In genomic region chr3:83765871-83766725, GRCm38 (mm10) we compare ENCODE assay signal across 8 mouse cellular contexts. TPM values are rescaled to one million over a fixed set of nuclear protein-coding genes. Genes with fewer than 3 reads are reported as not detected.
DNase-seq lines count a peak whose midpoint lies in the region; ATAC-seq and TF ChIP-seq lines count a peak whose summit lies in the region.

Gene Sfrp2, plus strand, starts transcription at chr3:83766321.

- TF ChIP-seq CTCF in liver, postnatal 0 days (IDR thresholded peaks at IDR 0.05; ENCODE audit: low read depth): no peak

- H3K27me3 ChIP-seq in intestine, embryonic 14.5 days (replicated peaks; ENCODE audit: control insufficient read depth, insufficient read depth, low read length): peaks cover 27% of the 10 kb centered on the region
- peaks cover 71% of the 10 kb centered on the region for H3K27me3 ChIP-seq in liver, postnatal 0 days (ENCODE audit: insufficient read depth, low read length)

- ATAC-seq in intestine, embryonic 14.5 days (replicated peaks; ENCODE audit: low FRiP score, low TSS enrichment, low read depth): peak; percentile 69
- ATAC-seq in liver, postnatal 0 days: no peak

- no peaks in the 10 kb centered on the region for H3K9me3 ChIP-seq in intestine, embryonic 14.5 days (ENCODE audit: control insufficient read depth, low read length)
- no peaks in the 10 kb centered on the region for H3K9me3 ChIP-seq in liver, postnatal 0 days (ENCODE audit: low read length)

- peak within 1 kb of the TSS; percentile 54; the same call in 1 of the 2 replicates for H3K27ac ChIP-seq in intestine, embryonic 14.5 days (ENCODE audit: low read depth)
- H3K27ac ChIP-seq in liver, postnatal 0 days (ENCODE audit: low read depth): no peak within 1 kb of the TSS

- peak within 1 kb of the TSS; percentile 56 for H3K9ac ChIP-seq in intestine, embryonic 14.5 days (ENCODE audit: low read length)
- H3K9ac ChIP-seq in liver, postnatal 0 days (replicated peaks): no peak within 1 kb of the TSS

- peak within 1 kb of the TSS; percentile 51 for H3K4me3 ChIP-seq in intestine, embryonic 14.5 days (ENCODE audit: low read depth, low read length)
- H3K4me3 ChIP-seq in liver, postnatal 0 days (ENCODE audit: low read depth, low read length): peak within 1 kb of the TSS; percentile 42

- TF ChIP-seq EP300 in liver, postnatal 0 days (IDR thresholded peaks at IDR 0.05; ENCODE audit: low read depth): no peak

- H3K36me3 ChIP-seq in intestine, embryonic 14.5 days (ENCODE audit: control insufficient read depth, insufficient read depth, low read length): 0 out of 2 replicates have a peak, but pooled peaks cover 3% of the 10 kb centered on the region
- no peaks in the 10 kb centered on the region for H3K36me3 ChIP-seq in liver, postnatal 0 days (replicated peaks; ENCODE audit: insufficient read depth, low read length)

- under 1% methylated on average over 80 of the region's 82 CpGs for WGBS in intestine, embryonic 14.5 days
- WGBS in liver, postnatal 0 days (ENCODE audit: insufficient replicate concordance): 1% methylated on average over 79 of the region's 82 CpGs

- DNase-seq in layer of hippocampus, postnatal 10 days (ENCODE audit: low spot score in 2 of 2): peak; percentile 53 to 61
- DNase-seq in layer of hippocampus, adult 9-11 months: no peak
- peak; percentile 29 for DNase-seq in adrenal gland, postnatal 25 days
- DNase-seq in forelimb bud, embryonic 11.5 days (ENCODE audit: low read depth, low spot score): peak; percentile 92
- DNase-seq in intestine, embryonic 14.5 days (ENCODE audit: low spot score): peak; percentile 88
- DNase-seq in liver, postnatal 0 days: peak; percentile 24
- peak; percentile 39 for DNase-seq in right cerebral cortex, postnatal 14 days
- no peak for DNase-seq in cerebellum, adult 8-10 months

- peak within 1 kb of the TSS; percentile 93 for H3K4me2 ChIP-seq in intestine, embryonic 14.5 days (ENCODE audit: low read length)
- peak within 1 kb of the TSS; percentile 70 for H3K4me2 ChIP-seq in liver, postnatal 0 days (ENCODE audit: low read depth, low read length)

- peaks cover 17% of the 10 kb centered on the region; the same call in 1 of the 2 replicates for H3K4me1 ChIP-seq in intestine, embryonic 14.5 days (replicated peaks; ENCODE audit: control insufficient read depth, insufficient read depth, low read length)
- H3K4me1 ChIP-seq in liver, postnatal 0 days (ENCODE audit: insufficient read depth): peaks cover 13% of the 10 kb centered on the region

RNA-seq across cellular contexts. Expression of gene Sfrp2, which starts in this region (rescaled TPM):
- total RNA-seq in layer of hippocampus, postnatal 10 days (2021): 1 to 10 TPM; 6.4 to 6.7 TPM
- total RNA-seq in adrenal gland, postnatal 25 days (2021): 2.5 and 7.1 TPM in 2 replicates
- polyA plus RNA-seq in intestine, embryonic 14.5 days (2014; fragmentation: Nextera tagmentation; extraction: Ambion mirVana): 102 and 108 TPM in 2 replicates
- polyA plus RNA-seq in liver, postnatal 0 days (2015; fragmentation: Nextera tagmentation; extraction: Ambion mirVana): 1.0 and 1.6 TPM in 2 replicates

Comparison
In these comparisons a context has a peak if more than half of its experiments do, and no peak if none do; other contexts are left out.
1. RNA of gene Sfrp2 (polyA plus RNA-seq): 102 to 108 TPM in intestine, embryonic 14.5 days; 1.0 to 1.6 TPM in liver, postnatal 0 days; every median in the first group is over 10 times any median in the second.
2. DNase-seq: peak in layer of hippocampus, postnatal 10 days (2 of 2), adrenal gland, postnatal 25 days (single experiment), forelimb bud, embryonic 11.5 days (single experiment), intestine, embryonic 14.5 days (single experiment), liver, postnatal 0 days (single experiment) and right cerebral cortex, postnatal 14 days (single experiment); none in layer of hippocampus, adult 9-11 months (single experiment) and cerebellum, adult 8-10 months (single experiment).